Mouse (Mus musculus) forebrain, embryonic 14.5 days (tissue): Measurements from ENCODE around the gene Wdr90. TPM values are rescaled to one million over a fixed set of nuclear protein-coding genes. Genes with fewer than 3 reads are reported as not detected.
A peak's percentile ranks its signal among the peaks of the same experiment; 100 is the strongest.

Source experiments
- ATAC-seq: fragments of 200-750 bp; cut with Nextera tagmentation; 2 replicates; pipeline ENCODE4 v1.8.0; 2017; ENCODE audit warnings: mild to moderate bottlenecking, moderate library complexity
- DNase-seq: peaks from one replicate; pipeline ENCODE4 v3.0.0-alpha.2; 2015; ENCODE audit warnings: low spot score
- H3K27ac ChIP-seq: fragments of 300-500 bp; sonication (generic); 2 replicates; pipeline ENCODE4 v1.5.1; 2014; ENCODE audit warnings: low read depth, mild to moderate bottlenecking, control low read depth, low read length, moderate library complexity
- H3K27me3 ChIP-seq: fragments of 300-500 bp; sonication (generic); replicated peaks from 2 replicates; pipeline ENCODE4 v1.6.1; 2014; ENCODE audit warnings: low read length, control low read depth, mixed read lengths; ENCODE audit not compliant: control insufficient read depth, insufficient read depth
- H3K36me3 ChIP-seq: fragments of 300-500 bp; sonication (generic); 2 replicates; pipeline ENCODE4 v1.6.1; 2014; ENCODE audit warnings: low read length, control low read depth; ENCODE audit not compliant: control insufficient read depth, insufficient read depth
- H3K4me1 ChIP-seq: fragments of 300-500 bp; sonication (generic); 2 replicates; pipeline ENCODE4 v1.6.1; 2014; ENCODE audit warnings: antibody characterized with exemption, low read length, control low read depth; ENCODE audit not compliant: control insufficient read depth, insufficient read depth
- H3K4me2 ChIP-seq: fragments of 300-500 bp; sonication (generic); 2 replicates; pipeline ENCODE4 v1.6.1; 2014; ENCODE audit warnings: mild to moderate bottlenecking, control low read depth, low read length
- H3K4me3 ChIP-seq: fragments of 300-500 bp; sonication (generic); 2 replicates; pipeline ENCODE4 v1.5.1; 2014; ENCODE audit warnings: low read depth, low read length, control low read depth
- H3K9ac ChIP-seq: fragments of 300-500 bp; sonication (generic); 2 replicates; pipeline ENCODE4 v1.6.1; 2014; ENCODE audit warnings: mild to moderate bottlenecking, low read length, control low read depth, moderate library complexity
- H3K9me3 ChIP-seq: fragments of 300-500 bp; sonication (generic); replicated peaks from 2 replicates; pipeline ENCODE4 v1.6.1; 2016; ENCODE audit warnings: low read length, control low read depth, mixed read lengths; ENCODE audit not compliant: control insufficient read depth
- WGBS: fragments of 180-500 bp; shearing (Covaris S2); extraction: QIAGEN DNeasy Blood & Tissue Kit; methylation state at CpG from one replicate; pipeline ENCODE4 v1.1.7; 2014; 5-methylcytosine and 5-hydroxymethylcytosine counted together
- polyA plus RNA-seq: library from polyadenylated mRNA; unstranded; fragments of >200 nt; fragmentation: Nextera tagmentation; extraction: Ambion mirVana; gene quantifications from 2 replicates; pipeline ENCODE4 v1.2.1, GENCODE M21; 2014

The Wdr90 gene
- polyA plus RNA-seq, 1 experiment from 2014 or later, result 11.6 TPM

GRCm38 (mm10) chr17:25879261-25879660 lies 18.0 kb upstream of the Wdr90 start:
- Histone ChIP-seq H3K27me3 (no peaks in the 10 kb centered on the region), H3K9ac (no peak overlapping the region), H3K36me3 (peaks cover 40% of the 10 kb centered on the region), H3K4me1 (peaks cover 8% of the 10 kb centered on the region), H3K9me3 (no peaks in the 10 kb centered on the region), H3K27ac (no peak overlapping the region), H3K4me2 (no peak overlapping the region), H3K4me3 (no peak overlapping the region)
- DNase-seq, result no peak
- WGBS, result 50% methylated on average over 4 of the region's 4 CpGs
- no peak for ATAC-seq

- DNase-seq (no peak), ATAC-seq (no peak)
- peaks cover 35% of the 10 kb centered on the region for H3K36me3 ChIP-seq
- H3K27me3 ChIP-seq, result no peaks in the 10 kb centered on the region
- no peak overlapping the region for H3K4me3 ChIP-seq
- H3K9ac ChIP-seq, result no peak overlapping the region
- H3K27ac ChIP-seq, result no peak overlapping the region
- no peaks in the 10 kb centered on the region for H3K9me3 ChIP-seq
- WGBS, result 87% methylated on average over 19 of the region's 19 CpGs
- H3K4me1 ChIP-seq, result peaks cover 13% of the 10 kb centered on the region
- H3K4me2 ChIP-seq, result no peak overlapping the region
Measured at GRCm38 (mm10) chr17:25878611-25879180, 17.4 kb upstream of the Wdr90 start.

GRCm38 (mm10) chr17:25877741-25878610 lies 16.7 kb upstream of the Wdr90 start:
- H3K27me3 ChIP-seq, result no peaks in the 10 kb centered on the region
- no peak overlapping the region for H3K9ac ChIP-seq
- H3K4me2 ChIP-seq, result no peak overlapping the region
- peaks cover 13% of the 10 kb centered on the region for H3K4me1 ChIP-seq
- H3K9me3 ChIP-seq, result no peaks in the 10 kb centered on the region
- H3K36me3 ChIP-seq, result peaks cover 28% of the 10 kb centered on the region
- H3K27ac ChIP-seq, result no peak overlapping the region
- no peak for DNase-seq
- no peak for ATAC-seq
- WGBS, result 92% methylated on average over 32 of the region's 32 CpGs
- H3K4me3 ChIP-seq, result no peak overlapping the region

- no peak overlapping the region for H3K4me2 ChIP-seq
- no peak overlapping the region for H3K4me3 ChIP-seq
- peaks cover 18% of the 10 kb centered on the region for H3K36me3 ChIP-seq
- H3K4me1 ChIP-seq, result peaks cover 13% of the 10 kb centered on the region
- no peak overlapping the region for H3K9ac ChIP-seq
- ATAC-seq (no peak), DNase-seq (no peak)
- no peaks in the 10 kb centered on the region for H3K27me3 ChIP-seq
- 99% methylated on average over 3 of the region's 3 CpGs for WGBS
- no peaks in the 10 kb centered on the region for H3K9me3 ChIP-seq
- no peak overlapping the region for H3K27ac ChIP-seq
Measured at GRCm38 (mm10) chr17:25877025-25877424, 15.7 kb upstream of the Wdr90 start.

- ATAC-seq, result no peak
- peaks cover 13% of the 10 kb centered on the region for H3K4me1 ChIP-seq
- WGBS, result 69% methylated on average over 10 of the region's 10 CpGs
- H3K27me3 ChIP-seq, result no peaks in the 10 kb centered on the region
- peak overlapping the region; percentile 80 for H3K9ac ChIP-seq
- H3K27ac ChIP-seq, result no peak overlapping the region
- no peak for DNase-seq
- peak overlapping the region; percentile 77 for H3K4me3 ChIP-seq
- H3K36me3 ChIP-seq, result peaks cover 17% of the 10 kb centered on the region
- peak overlapping the region; percentile 88 for H3K4me2 ChIP-seq
- H3K9me3 ChIP-seq, result no peaks in the 10 kb centered on the region
Measured at GRCm38 (mm10) chr17:25876347-25876915, 15.1 kb upstream of the Wdr90 start.

GRCm38 (mm10) chr17:25875171-25876136 lies 14.2 kb upstream of the Wdr90 start:
- Histone ChIP-seq H3K27me3 (no peaks in the 10 kb centered on the region), H3K9ac (peak overlapping the region; percentile 80), H3K4me2 (peak overlapping the region; percentile 88), H3K4me3 (peak overlapping the region; percentile 77), H3K36me3 (peaks cover 17% of the 10 kb centered on the region), H3K27ac (peak overlapping the region; percentile 94), H3K9me3 (no peaks in the 10 kb centered on the region), H3K4me1 (peaks cover 13% of the 10 kb centered on the region)
- DNase-seq (peak; percentile 93), ATAC-seq (peak; percentile 96)
- WGBS, result under 1% methylated on average over 59 of the region's 59 CpGs

GRCm38 (mm10) chr17:25874721-25875170 lies 13.4 kb upstream of the Wdr90 start, which contains the start of gene Mettl26:
Gene Mettl26 (plus strand): TSS chr17:25875074.
- H3K4me3 ChIP-seq, result peak within 1 kb of the TSS; percentile 77
- peak within 1 kb of the TSS; percentile 88 for H3K4me2 ChIP-seq
- peak within 1 kb of the TSS; percentile 80 for H3K9ac ChIP-seq
- peaks cover 17% of the 10 kb centered on the region for H3K36me3 ChIP-seq
- peak within 1 kb of the TSS; percentile 94 for H3K27ac ChIP-seq
- no peaks in the 10 kb centered on the region for H3K9me3 ChIP-seq
- peaks cover 13% of the 10 kb centered on the region for H3K4me1 ChIP-seq
- peak; percentile 81 for ATAC-seq
- WGBS, result under 1% methylated on average over 25 of the region's 25 CpGs
- DNase-seq, result peak; percentile 97
- no peaks in the 10 kb centered on the region for H3K27me3 ChIP-seq

- Histone ChIP-seq H3K4me2 (peak overlapping the region; percentile 88), H3K27me3 (no peaks in the 10 kb centered on the region), H3K9me3 (no peaks in the 10 kb centered on the region), H3K4me1 (peaks cover 13% of the 10 kb centered on the region), H3K27ac (peak overlapping the region; percentile 94), H3K9ac (peak overlapping the region; percentile 80), H3K36me3 (peaks cover 15% of the 10 kb centered on the region), H3K4me3 (peak overlapping the region; percentile 77)
- no peak for ATAC-seq
- no peak for DNase-seq
- 6% methylated on average over 14 of the region's 14 CpGs for WGBS
Measured at GRCm38 (mm10) chr17:25874148-25874720, 12.9 kb upstream of the Wdr90 start.
